Mouse (Mus musculus) hindbrain, embryonic 10.5 days (tissue): ENCODE measurements around the gene Otud7a. TPM values are rescaled to one million over a fixed set of nuclear protein-coding genes. Genes with fewer than 3 reads are reported as not detected.
"Not testable (repeated sequence)": the region's sequence is repeated elsewhere in the genome, so short reads cannot be mapped to it uniquely, and the experiment has no call there.

ENCODE experiments used
- DNase-seq: peaks from one replicate; pipeline ENCODE4 v3.0.0-alpha.2; 2017; ENCODE audit warnings: low spot score
- H3K27ac ChIP-seq: fragments of 300-500 bp; sonication (generic); 2 replicates; pipeline ENCODE4 v1.5.1; 2016; ENCODE audit warnings: mild to moderate bottlenecking, moderate library complexity
- H3K27me3 ChIP-seq: fragments of 300-500 bp; sonication (generic); 2 replicates; pipeline ENCODE4 v1.6.1; 2016; ENCODE audit warnings: mild to moderate bottlenecking; ENCODE audit not compliant: poor library complexity, insufficient read depth, severe bottlenecking
- H3K36me3 ChIP-seq: fragments of 300-500 bp; sonication (generic); 2 replicates; pipeline ENCODE4 v1.6.1; 2016; ENCODE audit warnings: mild to moderate bottlenecking, moderate library complexity
- H3K4me1 ChIP-seq: fragments of 300-500 bp; sonication (generic); replicated peaks from 2 replicates; pipeline ENCODE4 v1.6.1; 2016; ENCODE audit warnings: mild to moderate bottlenecking
- H3K4me3 ChIP-seq: fragments of 300-500 bp; sonication (generic); 2 replicates; pipeline ENCODE4 v1.5.1; 2016; ENCODE audit warnings: mild to moderate bottlenecking, moderate library complexity
- H3K9me3 ChIP-seq: fragments of 300-500 bp; sonication (generic); 2 replicates; pipeline ENCODE4 v1.6.1; 2016; ENCODE audit warnings: mild to moderate bottlenecking, moderate library complexity
- WGBS: fragments of 180-500 bp; shearing (Covaris S2); methylation state at CpG from one replicate; pipeline ENCODE4 v1.1.7; 2016; 5-methylcytosine and 5-hydroxymethylcytosine counted together
- polyA plus RNA-seq: library from polyadenylated mRNA; unstranded; fragments of >200 nt; fragmentation: Nextera tagmentation; extraction: Ambion mirVana; gene quantifications from 2 replicates; pipeline ENCODE4 v1.2.1, GENCODE M21; 2016

Otud7a gene
- polyA plus RNA-seq, 1 experiment from 2014 or later: 1.6 TPM

DNA sequence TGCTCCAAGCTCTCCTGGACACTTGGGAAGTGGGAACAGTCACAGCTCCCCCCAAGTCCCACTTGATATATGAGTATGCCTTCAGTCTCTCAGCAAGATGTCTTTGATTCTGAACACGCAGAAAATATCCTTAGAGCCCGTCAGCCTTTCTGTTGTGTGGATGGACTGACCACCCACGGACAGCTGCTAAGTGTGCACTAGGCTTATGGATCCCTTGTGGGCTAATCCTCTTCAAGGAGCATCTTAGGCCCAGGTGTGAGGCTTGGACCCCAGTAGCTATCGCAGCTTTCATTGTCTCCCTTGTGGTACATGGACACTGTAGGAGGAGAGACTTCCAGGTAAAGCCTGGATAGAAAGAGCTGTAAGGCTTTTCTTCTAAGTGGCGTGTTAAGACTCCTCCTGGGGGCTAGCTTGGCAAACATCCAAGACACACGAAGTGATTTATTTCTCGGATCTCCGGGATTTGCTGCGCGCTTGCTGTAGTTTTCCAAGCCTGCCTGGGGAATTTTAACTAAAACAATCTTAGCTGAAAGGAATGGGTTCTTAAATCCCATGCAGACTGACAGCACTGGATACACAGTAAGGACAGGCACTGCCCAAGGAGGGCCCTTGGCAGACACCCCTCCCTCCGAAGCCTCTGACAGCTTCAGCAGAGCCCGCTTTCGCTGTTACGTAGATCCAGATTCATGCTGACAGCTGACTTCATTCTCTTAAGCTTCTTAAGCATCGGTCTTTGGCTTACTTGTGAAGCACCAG is 223.6 kb downstream of the Otud7a start:
- 83% methylated on average over 15 of the region's 15 CpGs for WGBS
- no peaks in the 10 kb centered on the region for H3K9me3 ChIP-seq
- H3K27ac ChIP-seq: no peak overlapping the region
- no peaks in the 10 kb centered on the region for H3K36me3 ChIP-seq
- no peaks in the 10 kb centered on the region for H3K27me3 ChIP-seq
- no peak for DNase-seq
- H3K4me3 ChIP-seq: no peak overlapping the region
- H3K4me1 ChIP-seq: no peaks in the 10 kb centered on the region

- H3K4me1 ChIP-seq: no peaks in the 10 kb centered on the region
- no peak for DNase-seq
- no peak overlapping the region for H3K27ac ChIP-seq
- H3K36me3 ChIP-seq: no peaks in the 10 kb centered on the region
- WGBS: 87% methylated on average over 14 of the region's 14 CpGs
- no peaks in the 10 kb centered on the region for H3K9me3 ChIP-seq
- no peak overlapping the region for H3K4me3 ChIP-seq
- H3K27me3 ChIP-seq: no peaks in the 10 kb centered on the region
These were observed 224.4 kb downstream of the Otud7a start for GRCm38 (mm10) chr7:63668951-63669350.

DNA sequence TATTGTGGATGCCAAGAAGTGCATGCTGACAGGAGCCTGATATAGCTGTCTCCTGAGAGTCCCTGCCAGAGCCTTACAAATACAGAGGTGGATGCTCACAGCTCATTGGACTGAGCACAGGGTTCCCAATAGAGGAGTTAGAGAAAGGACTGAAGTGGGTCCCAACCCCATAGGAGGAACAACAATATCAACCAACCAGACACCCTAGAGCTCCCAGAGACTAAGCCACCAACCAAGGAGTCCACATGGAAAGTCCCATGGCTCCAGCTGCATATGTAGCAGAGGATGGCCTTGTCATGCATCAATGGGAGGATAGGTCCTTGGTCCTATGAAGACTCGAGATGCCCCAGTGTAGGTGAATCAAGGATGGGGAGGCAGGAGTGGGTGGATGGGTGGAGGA is 226.4 kb downstream of the Otud7a start:
- not testable (repeated sequence) for H3K27ac ChIP-seq, H3K36me3 ChIP-seq, H3K4me1 ChIP-seq, H3K4me3 ChIP-seq, DNase-seq, H3K9me3 ChIP-seq, H3K27me3 ChIP-seq
- WGBS: 79% methylated on average over 1 of the region's 1 CpGs

GRCm38 (mm10) chr7:63671904-63672303 is 227.4 kb downstream of the Otud7a start:
- Histone ChIP-seq H3K9me3 (no peaks in the 10 kb centered on the region), H3K4me3 (no peak overlapping the region), H3K27me3 (no peaks in the 10 kb centered on the region), H3K27ac (no peak overlapping the region), H3K36me3 (no peaks in the 10 kb centered on the region), H3K4me1 (no peaks in the 10 kb centered on the region)
- peak; percentile 54 for DNase-seq
- 20% methylated on average over 3 of the region's 3 CpGs for whole genome bisulfite sequencing

GRCm38 (mm10) chr7:63676631-63677030 is 232.1 kb downstream of the Otud7a start:
- H3K27ac ChIP-seq: no peak overlapping the region
- H3K9me3 ChIP-seq: no peaks in the 10 kb centered on the region
- H3K4me3 ChIP-seq: no peak overlapping the region
- no peaks in the 10 kb centered on the region for H3K4me1 ChIP-seq
- no peak for DNase-seq
- no peaks in the 10 kb centered on the region for H3K27me3 ChIP-seq
- no peaks in the 10 kb centered on the region for H3K36me3 ChIP-seq
- WGBS: 90% methylated on average over 5 of the region's 5 CpGs

GRCm38 (mm10) chr7:63677149-63677548 is 232.6 kb downstream of the Otud7a start:
- Histone ChIP-seq H3K4me3 (no peak overlapping the region), H3K4me1 (no peaks in the 10 kb centered on the region), H3K9me3 (no peaks in the 10 kb centered on the region), H3K27ac (no peak overlapping the region), H3K27me3 (no peaks in the 10 kb centered on the region), H3K36me3 (no peaks in the 10 kb centered on the region)
- DNase-seq: no peak
- WGBS: 70% methylated on average over 2 of the region's 2 CpGs

DNA sequence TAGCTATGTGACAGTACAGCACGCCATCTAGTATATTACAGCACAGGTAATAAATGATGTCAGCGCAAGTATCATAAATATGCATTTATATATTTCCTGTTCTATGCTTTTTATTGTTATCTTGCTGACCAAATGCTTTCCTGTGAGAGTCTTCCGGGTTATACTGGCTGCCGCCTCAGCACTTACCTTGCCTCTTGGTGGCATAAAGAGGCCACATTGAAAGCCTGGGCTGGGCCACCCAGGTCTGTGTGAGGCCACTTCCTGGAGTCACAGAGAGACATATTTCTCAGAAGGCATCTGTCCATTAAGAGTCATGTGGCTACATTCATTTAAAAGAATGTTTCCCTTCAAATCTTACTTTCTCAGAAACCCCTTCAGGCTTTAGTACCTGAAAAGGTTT is 242.5 kb downstream of the Otud7a start:
- H3K27ac ChIP-seq: no peak overlapping the region
- H3K4me1 ChIP-seq: no peaks in the 10 kb centered on the region
- H3K9me3 ChIP-seq: no peaks in the 10 kb centered on the region
- H3K4me3 ChIP-seq: no peak overlapping the region
- no peaks in the 10 kb centered on the region for H3K27me3 ChIP-seq
- H3K36me3 ChIP-seq: no peaks in the 10 kb centered on the region
- 88% methylated on average over 4 of the region's 4 CpGs for WGBS
- DNase-seq: no peak

- no peaks in the 10 kb centered on the region for H3K4me1 ChIP-seq
- no peak overlapping the region for H3K4me3 ChIP-seq
- H3K9me3 ChIP-seq: no peaks in the 10 kb centered on the region
- no peak overlapping the region for H3K27ac ChIP-seq
- no peaks in the 10 kb centered on the region for H3K27me3 ChIP-seq
- no peaks in the 10 kb centered on the region for H3K36me3 ChIP-seq
- DNase-seq: no peak
- WGBS: 93% methylated on average over 4 of the region's 4 CpGs
These were observed 253.4 kb downstream of the Otud7a start for GRCm38 (mm10) chr7:63697921-63698320.

GRCm38 (mm10) chr7:63717903-63718302 is 273.4 kb downstream of the Otud7a start:
- WGBS: 90% methylated on average over 8 of the region's 8 CpGs
- no peak overlapping the region for H3K27ac ChIP-seq
- DNase-seq: no peak

DNA sequence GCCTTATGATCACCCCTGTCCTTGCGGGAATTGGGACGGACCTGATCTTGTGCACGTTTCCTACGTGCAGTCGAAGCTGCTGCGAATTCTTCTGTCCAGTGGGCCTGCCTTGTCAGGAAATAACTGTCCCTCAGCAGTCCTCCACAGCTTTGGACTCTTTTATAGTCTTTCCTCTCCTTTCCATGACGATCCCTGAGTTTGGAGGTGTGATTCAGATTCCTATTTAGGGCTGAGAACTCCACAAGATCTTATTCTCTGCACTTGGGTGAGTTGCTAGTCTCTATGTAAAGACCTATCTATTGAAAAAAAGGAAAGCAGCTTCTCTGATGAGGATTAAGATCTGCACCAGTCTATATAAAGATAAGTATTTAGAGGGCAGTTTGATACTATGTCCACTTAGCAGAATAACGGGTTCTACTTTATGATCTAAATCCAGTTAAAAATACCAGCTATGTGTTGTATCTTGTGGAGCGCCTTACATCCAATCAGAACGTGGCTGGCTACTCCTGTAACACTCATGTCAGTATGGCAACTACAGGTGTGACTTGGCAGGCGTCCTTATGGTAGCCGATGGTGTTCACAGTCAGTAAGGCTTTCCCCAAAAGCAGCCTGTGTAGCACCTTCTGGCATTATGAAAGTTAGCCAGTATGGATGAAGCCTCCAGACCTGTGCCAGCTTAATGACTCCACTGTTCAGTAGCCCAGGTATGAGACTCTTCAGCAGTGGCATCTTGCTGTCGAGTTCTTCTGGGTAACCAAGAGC is 274.8 kb downstream of the Otud7a start:
- Histone ChIP-seq H3K27ac (no peak overlapping the region), H3K4me3 (no peak overlapping the region), H3K9me3 (no peaks in the 10 kb centered on the region), H3K4me1 (no peaks in the 10 kb centered on the region), H3K27me3 (no peaks in the 10 kb centered on the region), H3K36me3 (no peaks in the 10 kb centered on the region)
- WGBS: 88% methylated on average over 13 of the region's 13 CpGs
- DNase-seq: no peak

More at GRCm38 (mm10) chr7:63717903-63718302, 273.4 kb downstream of the Otud7a start:
- H3K4me1 ChIP-seq: no peaks in the 10 kb centered on the region
- H3K27me3 ChIP-seq: no peaks in the 10 kb centered on the region
- H3K9me3 ChIP-seq: no peaks in the 10 kb centered on the region
- H3K36me3 ChIP-seq: no peaks in the 10 kb centered on the region
- H3K4me3 ChIP-seq: no peak overlapping the region

- DNase-seq: no peak
- H3K36me3 ChIP-seq: no peaks in the 10 kb centered on the region
- WGBS: 89% methylated on average over 2 of the region's 2 CpGs
- no peak overlapping the region for H3K27ac ChIP-seq
- H3K9me3 ChIP-seq: no peaks in the 10 kb centered on the region
- no peaks in the 10 kb centered on the region for H3K4me1 ChIP-seq
- H3K4me3 ChIP-seq: no peak overlapping the region
- no peaks in the 10 kb centered on the region for H3K27me3 ChIP-seq
These were observed 276.1 kb downstream of the Otud7a start for GRCm38 (mm10) chr7:63720682-63721081.

- no peak for DNase-seq
- no peaks in the 10 kb centered on the region for H3K27me3 ChIP-seq
- H3K4me1 ChIP-seq: no peaks in the 10 kb centered on the region
- 74% methylated on average over 6 of the region's 6 CpGs for WGBS
- H3K4me3 ChIP-seq: no peak overlapping the region
- H3K9me3 ChIP-seq: no peaks in the 10 kb centered on the region
- no peak overlapping the region for H3K27ac ChIP-seq
- no peaks in the 10 kb centered on the region for H3K36me3 ChIP-seq
These were observed 280.6 kb downstream of the Otud7a start for GRCm38 (mm10) chr7:63725040-63725729.

GRCm38 (mm10) chr7:63729605-63730004 is 285.1 kb downstream of the Otud7a start:
- 89% methylated on average over 5 of the region's 5 CpGs for WGBS
- Histone ChIP-seq H3K9me3 (no peaks in the 10 kb centered on the region), H3K4me3 (no peak overlapping the region), H3K36me3 (no peaks in the 10 kb centered on the region), H3K27me3 (no peaks in the 10 kb centered on the region), H3K4me1 (no peaks in the 10 kb centered on the region), H3K27ac (no peak overlapping the region)
- DNase-seq: no peak
